Mouse (Mus musculus) liver, embryonic 14.5 days (tissue): ENCODE data around the gene Dtx1. TPM values are rescaled to one million over a fixed set of nuclear protein-coding genes. Genes with fewer than 3 reads are reported as not detected.

Experiments used
- ATAC-seq: fragments of 200-750 bp; cut with Nextera tagmentation; 2 replicates; pipeline ENCODE4 v1.8.0; 2017; ENCODE audit warnings: moderate number of reproducible peaks, mild to moderate bottlenecking, moderate library complexity; ENCODE audit not compliant: insufficient read depth
- DNase-seq, 3 experiments: peaks; one replicate each; pipeline ENCODE4 v3.0.0-alpha.2; 2012 to 2013; ENCODE audit warnings: low read depth in 3 of 3, low spot score in 3 of 3
- H3K27ac ChIP-seq: fragments of 300-500 bp; sonication (generic); 2 replicates; pipeline ENCODE4 v1.5.1; 2014; ENCODE audit warnings: moderate library complexity, mild to moderate bottlenecking, control low read depth, inconsistent platforms
- H3K27me3 ChIP-seq: fragments of 300-500 bp; sonication (generic); 2 replicates; pipeline ENCODE4 v1.6.1; 2014; ENCODE audit warnings: mild to moderate bottlenecking, low read length, moderate library complexity; ENCODE audit not compliant: control insufficient read depth, insufficient read depth
- H3K36me3 ChIP-seq: fragments of 300-500 bp; sonication (generic); replicated peaks from 2 replicates; pipeline ENCODE4 v1.6.1; 2014; ENCODE audit warnings: low read depth; ENCODE audit not compliant: control insufficient read depth, insufficient read depth
- H3K4me1 ChIP-seq, 2 experiments: fragments of 200-500 bp in 1 of 2; fragments of 300-500 bp in 1 of 2; sonication (generic) in 1 of 2; replicated peaks; 2 replicates each; pipeline ENCODE4 v1.6.1; 2012 to 2014; ENCODE audit warnings: antibody characterized with exemption in 1 of 2, inconsistent platforms in 1 of 2, low read length in 1 of 2; ENCODE audit not compliant: control insufficient read depth in 2 of 2, insufficient read depth in 2 of 2
- H3K4me2 ChIP-seq: fragments of 300-500 bp; sonication (generic); 2 replicates; pipeline ENCODE4 v1.6.1; 2014; ENCODE audit warnings: low read depth, mild to moderate bottlenecking, control low read depth, moderate library complexity
- H3K4me3 ChIP-seq, 2 experiments: fragments of 200-500 bp in 1 of 2; fragments of 300-500 bp in 1 of 2; sonication (generic) in 1 of 2; 2 replicates each; pipeline ENCODE4 v1.5.1; 2012 to 2014; ENCODE audit warnings: low read depth in 2 of 2, low read length in 2 of 2, mild to moderate bottlenecking in 2 of 2, control low read depth in 1 of 2, inconsistent platforms in 1 of 2, moderate library complexity in 1 of 2; ENCODE audit not compliant: insufficient read depth in 1 of 2
- H3K9ac ChIP-seq: fragments of 300-500 bp; sonication (generic); replicated peaks from 2 replicates; pipeline ENCODE4 v1.6.1; 2014; ENCODE audit warnings: mild to moderate bottlenecking, control low read depth, moderate library complexity
- H3K9me3 ChIP-seq: fragments of 300-500 bp; sonication (generic); 2 replicates; pipeline ENCODE4 v1.6.1; 2016; ENCODE audit warnings: low read length, mixed read lengths; ENCODE audit not compliant: control insufficient read depth
- CTCF ChIP-seq: IDR thresholded peaks from 2 replicates; pipeline ENCODE4 v1.5.1; 2016; ENCODE audit warnings: antibody characterized with exemption, low read depth, control low read depth
- EP300 ChIP-seq: IDR thresholded peaks from 2 replicates; pipeline ENCODE4 v1.6.1; 2016; ENCODE audit warnings: antibody characterized with exemption, low read depth
- WGBS: fragments of 180-500 bp; shearing (Covaris S2); extraction: QIAGEN DNeasy Blood & Tissue Kit; methylation state at CpG from one replicate; pipeline ENCODE4 v1.1.7; 2014; ENCODE audit not compliant: insufficient replicate concordance; 5-methylcytosine and 5-hydroxymethylcytosine counted together
- polyA plus RNA-seq, 2 experiments: library from polyadenylated mRNA; depleted of rRNA in 1 of 2; stranded (reverse) in 1 of 2; unstranded in 1 of 2; fragments of >200 nt; fragmentation: Nextera tagmentation in 1 of 2; extraction: Ambion mirVana in 1 of 2; gene quantifications; 2 replicates each; pipeline versions ENCODE4 v1.2.1 to v1.2.3; 2012 to 2014

Dtx1 gene
- polyA plus RNA-seq, 2 experiments = 0.03 to 0.05 TPM

DNA sequence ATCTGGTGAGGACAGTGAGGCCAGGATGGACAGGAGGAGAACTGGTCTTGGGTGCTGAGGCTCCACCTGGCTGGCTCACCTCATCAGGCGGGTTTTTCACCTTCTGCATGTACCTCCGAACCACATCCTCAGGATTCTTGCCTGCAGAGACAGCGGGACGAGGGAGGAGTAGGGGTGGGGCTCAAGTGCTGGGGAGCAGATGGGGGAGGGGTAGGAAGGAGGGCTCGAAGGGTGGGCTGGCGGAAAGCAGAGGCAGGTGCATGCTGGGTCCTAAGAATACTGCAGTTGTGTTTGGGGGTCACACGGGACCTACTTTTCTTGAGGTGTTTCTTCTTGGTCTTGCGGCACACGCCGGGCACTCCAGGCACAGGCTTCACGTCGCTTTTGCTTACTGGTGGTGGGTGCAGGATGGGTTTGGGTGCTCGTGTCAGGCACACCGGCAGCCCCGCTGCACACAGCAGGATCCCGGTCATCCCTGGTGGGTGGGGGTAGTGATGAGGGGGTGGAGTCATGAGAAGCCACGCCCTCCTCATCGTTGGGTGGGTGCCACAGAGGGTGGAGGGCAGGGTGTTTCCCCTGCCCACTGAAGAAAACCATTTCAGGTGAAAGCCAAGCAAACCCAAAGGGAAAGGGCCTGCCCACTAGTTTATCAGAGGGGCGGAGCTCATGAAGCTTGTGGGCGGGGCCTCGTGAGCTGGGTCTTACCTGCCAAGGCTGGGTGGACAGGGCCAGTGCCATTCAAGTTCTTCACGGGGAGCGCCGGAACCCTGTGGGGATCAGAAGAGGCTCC lies 28.6 kb downstream of the Dtx1 start:
- Histone ChIP-seq H3K27ac (no peak overlapping the region), H3K27me3 (peaks cover 20% of the 10 kb centered on the region), H3K36me3 (no peaks in the 10 kb centered on the region), H3K4me2 (no peak overlapping the region), H3K4me3 (no peak overlapping the region), H3K9ac (no peak overlapping the region), H3K9me3 (no peaks in the 10 kb centered on the region), H3K4me1 (no peaks in the 10 kb centered on the region)
- TF ChIP-seq CTCF (no peak), EP300 (no peak)
- DNase-seq (no peak), ATAC-seq (no peak)
- 13% methylated on average over 24 of the region's 24 CpGs for WGBS

DNA sequence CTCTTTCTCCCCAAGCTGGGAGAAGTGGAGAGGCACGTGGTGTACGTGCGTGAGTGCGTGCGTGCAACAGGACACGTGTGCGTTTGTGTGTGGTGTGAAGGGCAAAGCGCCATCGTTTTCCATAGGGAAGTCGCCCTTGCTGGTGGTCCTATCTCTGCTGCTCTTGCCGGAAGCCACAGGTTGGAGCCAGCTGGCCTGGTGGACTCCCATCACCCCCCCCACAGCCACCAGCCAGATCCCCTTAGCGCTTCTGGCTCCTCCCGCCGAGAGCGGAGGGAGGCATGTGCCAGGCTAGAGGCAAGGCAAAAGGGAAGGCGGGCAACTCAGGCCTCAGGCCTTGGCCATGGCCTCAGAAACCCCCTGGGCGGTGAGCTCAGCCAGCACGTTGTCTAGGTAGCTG lies 30.8 kb downstream of the Dtx1 start:
- no peaks in the 10 kb centered on the region for H3K9me3 ChIP-seq
- TF ChIP-seq CTCF (no peak), EP300 (no peak)
- peaks cover 20% of the 10 kb centered on the region for H3K27me3 ChIP-seq
- H3K9ac ChIP-seq = no peak overlapping the region
- no peak overlapping the region for H3K27ac ChIP-seq
- no peak overlapping the region for H3K4me2 ChIP-seq
- H3K36me3 ChIP-seq = no peaks in the 10 kb centered on the region
- no peak for DNase-seq
- ATAC-seq = no peak
- H3K4me3 ChIP-seq = no peak overlapping the region
- WGBS = 75% methylated on average over 18 of the region's 18 CpGs
- H3K4me1 ChIP-seq = no peaks in the 10 kb centered on the region

DNA sequence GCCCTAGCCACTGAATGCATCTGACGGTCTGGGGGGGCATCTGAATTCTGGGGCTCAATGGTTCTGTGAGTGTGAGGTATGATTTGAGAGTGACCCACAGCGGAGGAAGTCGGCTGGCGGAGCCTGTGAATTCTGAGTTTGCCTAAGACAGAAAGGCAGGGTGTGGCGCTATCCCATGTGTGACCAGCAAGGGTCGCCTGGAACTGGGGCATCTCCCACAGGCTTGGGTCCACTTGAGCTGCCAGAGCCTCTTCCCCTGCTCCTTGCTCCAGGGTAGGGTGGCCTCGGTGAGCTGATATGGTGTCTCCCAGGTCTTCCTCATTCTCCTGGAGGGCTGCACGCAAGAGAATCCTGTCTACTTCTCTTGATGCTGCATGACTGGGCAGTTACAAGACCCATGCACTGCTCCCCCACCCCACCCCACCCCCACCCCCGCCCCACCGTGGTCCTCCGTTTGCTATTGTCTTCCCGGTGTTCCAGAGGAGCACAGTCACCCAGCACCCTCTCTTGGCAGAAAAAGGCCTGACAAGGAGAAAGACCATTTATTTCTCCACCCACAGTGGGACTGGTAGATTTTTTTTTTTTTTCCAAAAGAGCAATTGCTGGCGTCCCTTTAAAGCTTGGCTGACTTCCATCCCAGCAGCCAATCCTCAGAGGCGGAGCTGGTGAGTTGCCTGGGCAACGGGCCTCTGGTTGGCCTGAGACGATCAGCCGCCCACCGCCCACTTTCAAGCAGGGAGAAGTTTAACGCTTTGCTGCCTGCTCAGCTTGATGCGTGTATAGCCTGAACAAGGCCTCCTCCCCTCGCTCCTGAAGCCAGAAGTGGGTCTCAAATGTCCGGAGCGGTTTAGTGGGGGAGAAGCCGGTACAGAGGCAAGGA lies 31.8 kb downstream of the Dtx1 start:
- H3K4me3 ChIP-seq = no peak overlapping the region
- no peaks in the 10 kb centered on the region for H3K9me3 ChIP-seq
- WGBS = 9% methylated on average over 24 of the region's 24 CpGs
- H3K9ac ChIP-seq = no peak overlapping the region
- no peak for DNase-seq
- peak overlapping the region; percentile 20; the same call in 1 of the 2 replicates for H3K4me2 ChIP-seq
- peaks cover 20% of the 10 kb centered on the region for H3K27me3 ChIP-seq
- H3K27ac ChIP-seq = no peak overlapping the region
- TF ChIP-seq EP300 (no peak), CTCF (peak; percentile 57)
- no peaks in the 10 kb centered on the region for H3K36me3 ChIP-seq
- ATAC-seq = 0 out of 2 replicates have a peak, but pooled peaks have one; percentile 37
- H3K4me1 ChIP-seq = no peaks in the 10 kb centered on the region

DNA sequence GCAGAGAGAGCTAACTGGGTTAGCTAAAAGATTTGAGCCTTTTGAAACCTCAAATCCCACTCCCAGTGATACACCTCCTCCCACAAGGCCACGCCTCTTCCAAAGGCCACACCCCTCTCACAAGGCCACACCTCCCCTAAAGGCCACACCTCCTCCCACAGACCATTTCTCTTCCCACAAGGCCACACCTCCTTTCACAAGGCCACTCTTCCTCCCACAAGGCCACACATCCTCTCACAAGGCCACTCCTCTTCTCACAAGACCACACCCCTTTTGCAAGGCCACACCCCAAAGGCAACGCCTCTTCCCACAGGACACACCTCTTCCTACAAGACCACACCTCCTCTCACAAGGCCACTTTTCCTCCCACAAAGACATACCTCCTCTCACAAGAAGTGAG lies 34.2 kb downstream of the Dtx1 start:
- 18% methylated on average over 2 of the region's 2 CpGs for WGBS
- Histone ChIP-seq H3K9me3 (no peaks in the 10 kb centered on the region), H3K36me3 (no peaks in the 10 kb centered on the region), H3K4me2 (no peak overlapping the region), H3K4me1 (no peaks in the 10 kb centered on the region), H3K9ac (no peak overlapping the region), H3K27me3 (peaks cover 8% of the 10 kb centered on the region), H3K27ac (no peak overlapping the region), H3K4me3 (no peak overlapping the region)
- TF ChIP-seq CTCF = no peak
- no peak for TF ChIP-seq EP300
- DNase-seq (no peak), ATAC-seq (no peak)
